Mouse (Mus musculus): ENCODE results near the gene Nrcam.

The Nrcam gene

DNA sequence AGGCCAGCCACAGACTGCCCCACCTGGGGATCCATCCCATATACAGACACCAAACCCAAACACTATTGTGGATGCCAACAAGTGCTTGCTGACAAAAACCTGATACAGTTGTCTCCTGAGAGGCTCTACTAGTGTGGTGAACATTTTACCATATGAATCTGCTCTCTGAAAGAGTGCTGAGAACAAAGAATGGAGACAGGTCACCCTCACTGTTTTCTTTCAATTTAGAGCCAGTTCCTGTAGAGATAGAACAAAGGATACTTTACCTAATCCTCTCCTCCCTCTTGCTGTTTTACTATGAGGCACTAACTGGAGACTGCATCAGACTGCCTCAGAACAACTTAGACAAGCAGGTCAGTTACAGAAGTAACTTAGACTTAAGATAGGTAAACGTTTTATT is 311.9 kb downstream of the Nrcam start:
- no peak for DNase-seq
